Mouse (Mus musculus) A20 (cell line): ENCODE measurements at regions not wholly inside any gene's neighbourhood (a gene's known extent, or its start where the extent isn't known, plus 50 kb on each side); places are given as distances from the start of the nearest gene placed in this dataset.

Source experiments
- DNase-seq: peaks from one replicate; pipeline ENCODE4 v3.0.0-alpha.2; 2011; ENCODE audit warnings: low read depth, low spot score

- DNase-seq = no peak
These were observed 145.0 kb downstream of the Setd4 start for GRCm38 (mm10) chr16:93458598-93459496.

GRCm38 (mm10) chr16:93458011-93458585 lies 145.8 kb downstream of the Setd4 start:
- no peak for DNase-seq

- DNase-seq = no peak
These were observed 147.0 kb downstream of the Setd4 start for GRCm38 (mm10) chr16:93456706-93457425.

GRCm38 (mm10) chr16:93454080-93454997 lies 149.5 kb downstream of the Setd4 start:
- peak; percentile 72 for DNase-seq

- DNase-seq = no peak
These were observed 150.8 kb downstream of the Setd4 start for GRCm38 (mm10) chr16:93453056-93453455.

GRCm38 (mm10) chr16:93450896-93451295 lies 153.0 kb downstream of the Setd4 start:
- no peak for DNase-seq

- DNase-seq = no peak
These were observed 153.9 kb downstream of the Setd4 start for GRCm38 (mm10) chr16:93449925-93450324.

GRCm38 (mm10) chr16:93448124-93448523 lies 155.7 kb downstream of the Setd4 start:
- DNase-seq = no peak

- DNase-seq = no peak
These were observed 156.9 kb downstream of the Setd4 start for GRCm38 (mm10) chr16:93446970-93447369.

- no peak for DNase-seq
These were observed 157.7 kb downstream of the Setd4 start for GRCm38 (mm10) chr16:93446206-93446605.

- no peak for DNase-seq
These were observed 161.0 kb downstream of the Setd4 start for GRCm38 (mm10) chr16:93442837-93443236.

GRCm38 (mm10) chr16:93437608-93438425 lies 166.0 kb downstream of the Setd4 start:
- no peak for DNase-seq

GRCm38 (mm10) chr16:93436732-93437131 lies 167.1 kb downstream of the Setd4 start:
- no peak for DNase-seq

- no peak for DNase-seq
These were observed 172.5 kb downstream of the Setd4 start for GRCm38 (mm10) chr16:93431316-93431715.

GRCm38 (mm10) chr16:93429324-93429781 lies 174.5 kb downstream of the Setd4 start:
- peak; percentile 16 for DNase-seq

- DNase-seq = no peak
These were observed 176.6 kb downstream of the Setd4 start for GRCm38 (mm10) chr16:93427264-93427663.

GRCm38 (mm10) chr16:93425731-93426130 lies 178.1 kb downstream of the Setd4 start:
- no peak for DNase-seq

- no peak for DNase-seq
These were observed 180.7 kb downstream of the Setd4 start for GRCm38 (mm10) chr16:93423174-93423573.

- DNase-seq = no peak
These were observed 181.6 kb downstream of the Setd4 start for GRCm38 (mm10) chr16:93422221-93422620.

GRCm38 (mm10) chr16:93418246-93418645 lies 185.6 kb downstream of the Setd4 start:
- no peak for DNase-seq
